Mouse (Mus musculus) liver, embryonic 11.5 days (tissue): Measurements from ENCODE around the gene Ddc. TPM values are rescaled to one million over a fixed set of nuclear protein-coding genes. Genes with fewer than 3 reads are reported as not detected.

Source experiments
- ATAC-seq: fragments of 200-750 bp; cut with Nextera tagmentation; replicated peaks from 2 replicates; pipeline ENCODE4 v1.8.0; 2017; ENCODE audit warnings: moderate number of reproducible peaks, mild to moderate bottlenecking, moderate TSS enrichment, moderate library complexity; ENCODE audit not compliant: low FRiP score
- DNase-seq: peaks from one replicate; pipeline ENCODE4 v3.0.0-alpha.2; 2017; ENCODE audit warnings: low spot score
- H3K27ac ChIP-seq: fragments of 300-500 bp; sonication (generic); 2 replicates; pipeline ENCODE4 v1.5.1; 2014; ENCODE audit warnings: mild to moderate bottlenecking, low read depth, low read length, control low read depth
- H3K27me3 ChIP-seq: fragments of 300-500 bp; sonication (generic); replicated peaks from 2 replicates; pipeline ENCODE4 v1.6.1; 2014; ENCODE audit warnings: low read length, mixed read lengths; ENCODE audit not compliant: control insufficient read depth, insufficient read depth
- H3K36me3 ChIP-seq: fragments of 300-500 bp; sonication (generic); 2 replicates; pipeline ENCODE4 v1.6.1; 2014; ENCODE audit warnings: mild to moderate bottlenecking, low read length, moderate library complexity, mixed read lengths; ENCODE audit not compliant: control insufficient read depth, insufficient read depth
- H3K4me1 ChIP-seq: fragments of 300-500 bp; sonication (generic); replicated peaks from 2 replicates; pipeline ENCODE4 v1.6.1; 2014; ENCODE audit warnings: low read length, mixed read lengths; ENCODE audit not compliant: control insufficient read depth, insufficient read depth
- H3K4me2 ChIP-seq: fragments of 300-500 bp; sonication (generic); 2 replicates; pipeline ENCODE4 v1.6.1; 2014; ENCODE audit warnings: mild to moderate bottlenecking, control low read depth, moderate library complexity
- H3K4me3 ChIP-seq: fragments of 300-500 bp; sonication (generic); 2 replicates; pipeline ENCODE4 v1.5.1; 2014; ENCODE audit warnings: low read depth, low read length, control low read depth
- H3K9ac ChIP-seq: fragments of 300-500 bp; sonication (generic); 2 replicates; pipeline ENCODE4 v1.6.1; 2014; ENCODE audit warnings: low read depth, low read length, control low read depth
- H3K9me3 ChIP-seq: fragments of 300-500 bp; sonication (generic); 2 replicates; pipeline ENCODE4 v1.6.1; 2016; ENCODE audit warnings: low read length, inconsistent platforms, mixed read lengths; ENCODE audit not compliant: control insufficient read depth
- WGBS: fragments of 180-500 bp; shearing (Covaris S2); extraction: QIAGEN DNeasy Blood & Tissue Kit; methylation state at CpG from one replicate; pipeline ENCODE4 v1.1.7; 2014; 5-methylcytosine and 5-hydroxymethylcytosine counted together
- polyA plus RNA-seq: library from polyadenylated mRNA; unstranded; fragments of >200 nt; fragmentation: Nextera tagmentation; extraction: Ambion mirVana; gene quantifications from 2 replicates; pipeline ENCODE4 v1.2.1, GENCODE M21; 2014

Gene Ddc
- polyA plus RNA-seq, 1 experiment from 2014 or later, result 17.2 TPM

- Histone ChIP-seq H3K9ac (no peak overlapping the region), H3K4me2 (no peak overlapping the region), H3K27ac (no peak overlapping the region), H3K9me3 (no peaks in the 10 kb centered on the region), H3K4me3 (no peak overlapping the region), H3K27me3 (no peaks in the 10 kb centered on the region), H3K36me3 (no peaks in the 10 kb centered on the region), H3K4me1 (no peaks in the 10 kb centered on the region)
- 74% methylated on average over 4 of the region's 4 CpGs for WGBS
- ATAC-seq, result no peak
- DNase-seq, result no peak
Measured at GRCm38 (mm10) chr11:11776071-11776821, 121.7 kb downstream of the Ddc start.

GRCm38 (mm10) chr11:11774893-11775292, 123.1 kb downstream of the Ddc start:
- 88% methylated on average over 5 of the region's 5 CpGs for WGBS
- DNase-seq (no peak), ATAC-seq (no peak)
- Histone ChIP-seq H3K9ac (no peak overlapping the region), H3K9me3 (no peaks in the 10 kb centered on the region), H3K4me2 (no peak overlapping the region), H3K36me3 (no peaks in the 10 kb centered on the region), H3K27ac (no peak overlapping the region), H3K27me3 (no peaks in the 10 kb centered on the region), H3K4me3 (no peak overlapping the region), H3K4me1 (no peaks in the 10 kb centered on the region)

GRCm38 (mm10) chr11:11774384-11774783, 123.6 kb downstream of the Ddc start:
- Histone ChIP-seq H3K4me2 (no peak overlapping the region), H3K27me3 (no peaks in the 10 kb centered on the region), H3K4me3 (no peak overlapping the region), H3K9ac (no peak overlapping the region), H3K27ac (no peak overlapping the region), H3K9me3 (no peaks in the 10 kb centered on the region), H3K36me3 (peaks cover 2% of the 10 kb centered on the region; the same call in 1 of the 2 replicates), H3K4me1 (no peaks in the 10 kb centered on the region)
- no peak for ATAC-seq
- DNase-seq, result no peak
- WGBS, result 91% methylated on average over 4 of the region's 4 CpGs

GRCm38 (mm10) chr11:11772196-11772595, 125.7 kb downstream of the Ddc start:
- ATAC-seq (no peak), DNase-seq (no peak)
- H3K4me2 ChIP-seq, result no peak overlapping the region
- H3K27me3 ChIP-seq, result no peaks in the 10 kb centered on the region
- H3K36me3 ChIP-seq, result peaks cover 6% of the 10 kb centered on the region; the same call in 1 of the 2 replicates
- no peaks in the 10 kb centered on the region for H3K4me1 ChIP-seq
- no peaks in the 10 kb centered on the region for H3K9me3 ChIP-seq
- 86% methylated on average over 4 of the region's 4 CpGs for WGBS
- no peak overlapping the region for H3K4me3 ChIP-seq
- H3K9ac ChIP-seq, result no peak overlapping the region
- H3K27ac ChIP-seq, result no peak overlapping the region

- Histone ChIP-seq H3K4me2 (no peak overlapping the region), H3K4me3 (no peak overlapping the region), H3K9ac (no peak overlapping the region), H3K27me3 (no peaks in the 10 kb centered on the region), H3K27ac (no peak overlapping the region), H3K4me1 (no peaks in the 10 kb centered on the region), H3K36me3 (peaks cover 6% of the 10 kb centered on the region; the same call in 1 of the 2 replicates), H3K9me3 (no peaks in the 10 kb centered on the region)
- ATAC-seq (no peak), DNase-seq (no peak)
- 92% methylated on average over 3 of the region's 3 CpGs for WGBS
Measured at GRCm38 (mm10) chr11:11770691-11771090, 127.3 kb downstream of the Ddc start.

GRCm38 (mm10) chr11:11769281-11769680, 128.7 kb downstream of the Ddc start:
- no peak for DNase-seq
- no peak overlapping the region for H3K9ac ChIP-seq
- no peak overlapping the region for H3K4me2 ChIP-seq
- H3K27ac ChIP-seq, result no peak overlapping the region
- no peak overlapping the region for H3K4me3 ChIP-seq
- H3K4me1 ChIP-seq, result no peaks in the 10 kb centered on the region
- no peaks in the 10 kb centered on the region for H3K9me3 ChIP-seq
- peaks cover 6% of the 10 kb centered on the region; the same call in 1 of the 2 replicates for H3K36me3 ChIP-seq
- ATAC-seq, result no peak
- 92% methylated on average over 20 of the region's 20 CpGs for WGBS
- H3K27me3 ChIP-seq, result no peaks in the 10 kb centered on the region

GRCm38 (mm10) chr11:11768057-11768456, 129.9 kb downstream of the Ddc start:
- no peak overlapping the region for H3K9ac ChIP-seq
- no peaks in the 10 kb centered on the region for H3K4me1 ChIP-seq
- no peak for ATAC-seq
- no peak for DNase-seq
- no peak overlapping the region for H3K4me3 ChIP-seq
- H3K4me2 ChIP-seq, result no peak overlapping the region
- no peak overlapping the region for H3K27ac ChIP-seq
- H3K27me3 ChIP-seq, result no peaks in the 10 kb centered on the region
- H3K9me3 ChIP-seq, result no peaks in the 10 kb centered on the region
- 80% methylated on average over 2 of the region's 2 CpGs for WGBS
- peaks cover 6% of the 10 kb centered on the region; the same call in 1 of the 2 replicates for H3K36me3 ChIP-seq

- H3K4me2 ChIP-seq, result no peak overlapping the region
- no peak for DNase-seq
- H3K4me1 ChIP-seq, result no peaks in the 10 kb centered on the region
- H3K27ac ChIP-seq, result no peak overlapping the region
- no peak overlapping the region for H3K9ac ChIP-seq
- no peak for ATAC-seq
- no peaks in the 10 kb centered on the region for H3K27me3 ChIP-seq
- H3K9me3 ChIP-seq, result no peaks in the 10 kb centered on the region
- H3K36me3 ChIP-seq, result peaks cover 6% of the 10 kb centered on the region; the same call in 1 of the 2 replicates
- no peak overlapping the region for H3K4me3 ChIP-seq
Measured at GRCm38 (mm10) chr11:11766736-11767135, 131.2 kb downstream of the Ddc start.

GRCm38 (mm10) chr11:11766105-11766504, 131.8 kb downstream of the Ddc start:
- Histone ChIP-seq H3K27me3 (no peaks in the 10 kb centered on the region), H3K9me3 (no peaks in the 10 kb centered on the region), H3K4me2 (no peak overlapping the region), H3K9ac (no peak overlapping the region), H3K4me1 (no peaks in the 10 kb centered on the region), H3K36me3 (peaks cover 9% of the 10 kb centered on the region; the same call in 1 of the 2 replicates), H3K4me3 (no peak overlapping the region), H3K27ac (no peak overlapping the region)
- ATAC-seq (no peak), DNase-seq (no peak)
- WGBS, result 70% methylated on average over 1 of the region's 1 CpGs
